Mouse (Mus musculus): ENCODE measurements around the gene Klhdc1.

- no peak for TF ChIP-seq CTCF (IDR thresholded peaks at IDR 0.05; ENCODE audit: borderline replicate concordance, control insufficient read depth, extremely low read depth, insufficient read depth, low read length, poor library complexity)
- no peak for TF ChIP-seq POLR2A (IDR thresholded peaks at IDR 0.05; ENCODE audit: control insufficient read depth, extremely low read depth, insufficient read depth, low read length, poor library complexity)
Measured at GRCm38 (mm10) chr12:69211057-69211456, 29.9 kb upstream of the Klhdc1 start.

Measured in thymus, adult 2 months (tissue).